Mouse (Mus musculus) urinary bladder, adult 18-20 months (tissue): Measurements from ENCODE around the gene Tango6.
"Not testable (repeated sequence)": the region's sequence is repeated elsewhere in the genome, so short reads cannot be mapped to it uniquely, and the experiment has no call there.

ENCODE experiments used
- DNase-seq, 2 experiments: peaks; one replicate each; pipeline ENCODE4 v3.0.0; 2022; ENCODE audit warnings: low spot score in 2 of 2, mixed read lengths in 2 of 2

Gene Tango6

GRCm38 (mm10) chr8:106872454-106873034, 189.7 kb downstream of the Tango6 start:
- DNase-seq, result no peak

DNA sequence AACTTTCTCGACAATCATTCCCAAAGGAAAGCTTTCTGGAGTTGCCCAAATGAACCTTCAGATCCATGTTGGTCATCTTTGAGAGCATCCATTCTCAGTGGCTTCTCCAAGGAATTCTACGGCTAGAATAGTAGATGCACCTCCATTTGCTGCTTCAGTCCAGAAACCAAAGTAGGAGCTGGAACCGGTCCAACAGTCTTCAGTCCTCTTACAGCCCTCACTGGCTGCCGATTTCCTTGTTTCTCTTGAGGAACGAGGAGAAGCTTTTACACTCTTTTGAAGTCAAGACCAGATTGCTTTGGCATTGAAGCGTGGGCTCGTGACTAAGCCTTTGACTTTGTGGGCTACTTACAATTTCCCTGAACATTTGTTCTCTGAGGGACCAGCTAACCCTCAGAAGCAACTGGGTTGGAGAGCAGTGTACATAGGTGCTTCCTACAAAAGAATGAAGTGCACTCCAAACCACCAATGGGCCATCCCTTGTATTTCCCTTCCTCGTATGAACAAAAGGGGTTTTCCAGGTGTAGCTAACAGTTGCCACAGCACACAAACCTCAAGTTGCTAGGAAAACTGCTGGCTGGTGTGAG, 197.3 kb downstream of the Tango6 start:
- DNase-seq, result no peak

DNA sequence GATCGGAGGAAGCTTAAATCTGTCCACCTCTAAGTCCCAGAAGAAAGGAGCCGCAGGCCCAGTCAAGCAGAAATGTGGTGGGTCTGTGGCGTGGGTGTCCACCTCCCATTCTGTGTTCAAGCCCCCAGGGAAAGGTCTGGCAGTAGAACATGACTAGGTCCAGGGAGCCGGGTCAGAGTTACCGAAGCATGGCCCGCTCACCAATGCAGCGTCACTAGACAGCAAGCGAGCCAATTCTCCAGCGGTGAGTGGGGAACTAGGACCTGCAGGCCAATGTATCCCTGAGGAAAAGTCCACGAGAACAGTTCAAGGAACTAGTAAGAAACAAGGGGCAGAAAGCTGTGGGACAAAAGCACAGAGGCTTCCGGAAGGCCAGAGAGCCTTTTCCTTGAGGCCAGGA, 201.2 kb downstream of the Tango6 start:
- DNase-seq, result not testable (repeated sequence)

DNA sequence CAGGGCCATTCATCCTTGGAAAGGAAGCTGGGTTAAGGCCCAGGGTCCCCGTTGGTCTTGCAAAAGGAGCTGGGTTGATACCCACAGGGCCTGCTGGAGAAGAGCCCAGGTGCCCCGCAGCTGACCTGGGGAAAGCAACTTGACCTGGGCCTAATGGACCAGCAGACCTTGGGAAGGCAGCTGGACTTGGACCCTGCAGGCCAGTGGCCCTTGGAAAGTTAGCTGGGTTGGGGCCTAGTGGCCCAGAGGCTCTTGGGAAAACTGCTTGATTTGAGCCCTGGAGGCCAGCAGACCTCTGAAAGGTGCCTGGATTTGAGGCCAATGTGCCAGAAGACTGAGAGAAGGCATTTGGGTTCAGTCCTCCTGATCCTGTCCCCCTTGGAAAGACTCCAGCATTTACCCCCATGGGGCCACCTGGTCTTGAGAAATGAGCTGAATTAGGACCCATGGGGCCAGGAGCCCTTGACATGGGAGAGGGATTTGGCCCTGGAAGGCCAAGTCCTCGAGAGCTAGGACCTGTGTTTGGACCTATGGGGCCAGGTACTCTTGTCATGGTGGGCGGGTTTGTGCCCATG, 202.0 kb downstream of the Tango6 start:
- not testable (repeated sequence) for DNase-seq

DNA sequence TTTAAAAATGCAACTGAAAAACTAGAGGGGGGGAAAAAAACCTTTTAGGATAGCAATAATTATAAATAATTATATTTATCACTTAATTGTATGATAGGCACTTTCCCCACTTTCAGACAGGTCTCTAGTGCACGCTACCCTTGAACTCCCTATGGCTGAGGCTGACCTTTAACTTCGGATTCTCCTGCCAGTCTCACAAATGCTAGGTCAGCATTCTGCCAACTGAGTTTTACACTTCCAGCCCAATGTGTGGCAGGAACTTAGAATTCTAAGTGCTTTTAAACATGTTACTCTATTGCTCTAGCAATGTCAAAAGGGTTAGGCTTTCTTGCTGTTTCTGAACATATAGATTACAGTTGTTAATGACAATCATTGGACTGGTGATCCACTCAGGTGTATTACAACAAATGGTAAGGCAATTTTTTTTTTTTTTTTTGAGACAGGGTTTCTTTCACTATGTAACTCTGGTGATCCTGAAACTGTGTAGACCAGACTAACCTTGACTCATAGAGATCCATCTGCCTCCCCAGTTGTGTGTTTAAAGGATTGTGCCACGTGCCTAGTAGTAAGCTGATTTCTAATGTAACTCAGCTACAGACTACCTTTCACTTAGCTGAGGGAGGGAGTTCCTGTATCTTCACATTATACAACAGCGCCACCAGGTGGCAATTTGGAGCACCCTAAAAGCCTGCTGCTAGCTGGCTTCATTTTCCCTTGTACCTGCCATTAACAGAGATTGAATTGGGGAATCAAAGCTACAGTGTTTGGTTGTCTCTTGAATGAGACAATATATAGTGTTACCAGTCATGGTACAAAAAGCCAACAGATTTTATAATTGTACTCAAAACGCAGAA, 204.7 kb downstream of the Tango6 start:
- DNase-seq, result no peak

DNA sequence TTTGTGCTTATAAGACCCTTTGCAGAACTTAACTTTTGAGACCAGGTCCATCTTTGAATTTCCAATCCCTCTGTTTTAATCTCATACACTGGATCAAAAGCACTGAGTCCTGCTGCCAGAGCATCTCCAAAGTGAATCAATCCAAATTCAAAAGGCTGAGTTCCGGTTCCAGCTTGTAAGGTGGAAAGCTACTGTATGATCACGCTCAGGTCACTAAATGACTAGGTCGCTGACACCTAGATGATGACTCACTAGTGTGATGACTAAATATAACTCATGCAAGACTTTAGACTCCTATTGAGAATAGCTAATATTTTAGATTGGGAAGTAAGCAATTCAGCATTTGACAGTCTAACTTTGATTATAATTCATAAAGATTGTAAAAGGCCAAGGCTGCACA, 205.9 kb downstream of the Tango6 start:
- no peak for DNase-seq

- no peak for DNase-seq
Measured at GRCm38 (mm10) chr8:106892210-106892805, 209.4 kb downstream of the Tango6 start.

DNA sequence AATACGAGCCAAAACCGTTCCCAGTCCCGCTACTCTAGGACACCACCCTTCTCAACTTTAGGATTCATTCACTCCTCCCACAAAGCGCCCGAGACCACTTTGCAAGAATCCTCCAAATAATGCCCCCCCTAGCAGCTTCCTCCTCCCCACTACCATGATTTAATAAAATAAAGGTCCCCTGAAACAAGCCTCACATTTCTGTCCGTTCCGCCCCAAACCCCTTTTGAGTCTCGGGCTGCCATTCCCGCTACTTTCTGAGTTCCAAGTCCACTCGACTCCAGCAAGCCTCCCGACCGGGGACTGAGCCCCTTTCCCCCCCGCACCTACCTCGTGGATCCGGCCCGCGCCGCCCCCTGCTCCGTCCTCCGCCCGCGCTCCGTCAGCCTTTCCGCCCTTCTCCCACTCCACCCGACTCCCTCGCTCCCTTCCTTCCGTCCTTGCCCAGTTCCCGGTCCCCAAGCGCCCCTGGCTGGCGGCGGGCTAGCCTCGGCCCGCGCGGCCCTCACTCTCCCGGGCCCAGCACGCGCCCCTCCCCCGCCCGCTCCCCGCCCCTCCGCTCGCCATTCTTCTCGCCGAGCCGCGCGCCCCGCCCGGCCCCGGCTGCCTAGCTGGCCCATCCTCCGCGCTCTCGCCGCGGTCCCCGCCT, 210.1 kb downstream of the Tango6 start:
- peak; percentile 37 to 75 for DNase-seq

DNA sequence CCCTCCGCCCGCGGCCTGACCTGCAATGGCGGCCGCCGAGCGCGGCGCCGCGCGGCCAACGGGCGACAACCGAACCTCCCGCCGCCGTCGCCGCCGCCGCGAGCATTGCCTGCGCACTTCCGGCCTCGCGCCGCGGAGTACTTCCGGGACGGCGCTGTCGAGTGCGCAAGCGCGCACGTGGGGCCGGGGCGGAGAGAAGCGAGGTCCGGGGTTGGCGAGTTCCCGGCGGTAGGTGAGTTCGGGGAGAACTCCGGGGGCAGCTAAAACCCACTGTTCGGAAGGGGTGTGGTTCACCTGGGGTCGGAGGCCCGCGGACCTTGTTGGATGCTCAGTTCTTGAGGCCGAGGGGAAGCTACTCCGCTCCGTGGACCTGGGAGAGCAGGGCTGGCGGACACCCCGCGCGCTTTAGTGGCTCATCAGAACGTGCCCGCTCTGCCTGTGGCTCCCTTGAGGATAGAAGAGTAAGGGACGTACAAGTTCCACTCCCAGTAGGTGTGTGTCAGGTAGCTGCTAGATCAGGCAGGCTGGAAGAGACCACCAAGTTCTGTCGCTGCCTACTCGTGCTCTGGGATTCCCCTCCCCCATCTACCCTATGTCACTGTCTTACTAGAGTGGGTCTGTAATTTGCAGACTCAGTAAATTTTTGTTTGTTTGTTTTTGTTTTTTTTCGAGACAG, 210.8 kb downstream of the Tango6 start, which contains the start of gene Utp4:
Gene Utp4, plus strand, starts transcription at position 156 of the 676 bp plus-strand sequence.
- DNase-seq, result peak; percentile 77 to 80

- no peak for DNase-seq
Measured at GRCm38 (mm10) chr8:106899473-106899872, 216.6 kb downstream of the Tango6 start.
